Mouse (Mus musculus): Measurements from ENCODE around the gene Kcnq1. TPM values are rescaled to one million over a fixed set of nuclear protein-coding genes. Genes with fewer than 3 reads are reported as not detected.

Kcnq1 gene
- polyA plus RNA-seq, 1 experiment from 2014 or later: 1.8 TPM

DNA sequence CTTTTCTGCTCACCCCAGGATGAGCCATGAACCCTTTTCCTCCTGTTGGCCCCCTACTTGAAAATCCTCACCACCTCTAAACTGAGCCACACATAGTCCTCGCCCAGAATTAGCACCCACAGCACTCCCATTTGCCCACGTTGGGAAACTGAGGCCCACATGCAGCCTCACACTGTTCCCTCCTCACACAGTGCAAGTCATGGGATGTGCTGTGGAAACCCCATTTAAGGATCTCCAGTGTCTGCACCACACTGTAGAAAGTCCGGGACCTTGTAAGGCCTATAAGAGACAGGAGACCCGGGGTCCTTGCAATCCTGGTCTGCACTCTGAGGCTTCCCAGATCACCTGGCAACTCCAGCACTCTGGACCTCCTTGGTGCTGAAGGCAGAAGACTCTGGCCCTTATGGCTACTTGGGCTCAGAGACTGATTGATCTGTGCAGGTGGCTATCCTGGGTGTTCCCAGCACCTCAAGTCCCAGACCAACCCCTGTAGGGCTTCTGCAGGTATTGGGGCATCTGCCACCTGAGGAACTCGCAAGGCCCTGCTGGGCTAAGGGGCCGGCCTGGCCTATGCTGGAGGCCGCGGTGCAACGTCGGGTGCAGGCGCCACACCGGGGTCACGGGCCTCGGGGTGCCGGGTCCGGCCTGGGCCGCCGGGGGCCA is 331.2 kb downstream of the Kcnq1 start:
- H3K27ac ChIP-seq: peak overlapping the region; percentile 63
- peak; percentile 77 for ATAC-seq (replicated peaks)
- 15% methylated on average over 18 of the region's 18 CpGs for WGBS

DNA sequence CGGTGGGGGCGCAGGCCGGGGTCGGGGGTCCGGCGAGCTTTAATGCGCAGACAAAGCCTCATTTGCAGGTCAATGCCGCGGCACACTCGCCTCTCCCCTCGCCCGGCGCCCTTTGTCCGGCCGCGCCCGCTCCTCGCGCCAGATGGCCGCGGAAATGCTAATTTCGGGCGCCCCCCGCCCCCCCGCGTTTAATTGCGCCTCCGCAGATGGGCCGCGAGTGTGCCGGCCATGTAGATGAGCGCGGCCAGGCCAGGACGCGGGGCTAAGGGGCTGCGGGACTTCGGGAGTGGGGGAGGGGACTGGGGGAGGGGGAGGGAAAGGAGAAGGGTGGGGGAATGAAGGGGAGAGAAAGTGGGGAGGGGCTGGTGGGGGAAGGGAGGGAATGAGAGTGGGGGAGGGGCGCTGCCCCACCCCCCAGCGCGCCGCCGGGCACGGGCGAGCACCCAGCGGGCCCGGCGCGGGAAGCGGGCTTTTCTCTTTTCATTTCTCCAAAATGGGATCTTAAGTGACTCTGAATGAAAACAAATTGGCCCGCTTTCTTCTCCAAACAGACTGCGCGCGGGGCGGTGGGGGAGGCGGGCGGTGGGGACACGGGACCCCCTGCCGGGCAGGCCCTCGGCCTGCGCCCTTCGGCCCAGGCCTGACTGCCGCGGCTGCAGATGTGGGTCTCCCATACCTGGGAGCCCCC is 331.9 kb downstream of the Kcnq1 start:
- peaks cover 23% of the 10 kb centered on the region for H3K4me1 ChIP-seq
- no peaks in the 10 kb centered on the region for H3K9me3 ChIP-seq
- 1% methylated on average over 60 of the region's 63 CpGs for WGBS
- no peaks in the 10 kb centered on the region; the same call in 1 of the 2 replicates for H3K27me3 ChIP-seq (replicated peaks)
- peak overlapping the region; percentile 62 for H3K9ac ChIP-seq
- peak; percentile 68 for ATAC-seq (replicated peaks)
- peak overlapping the region; percentile 44 for H3K4me3 ChIP-seq
- peak overlapping the region; percentile 63 for H3K27ac ChIP-seq
- no peaks in the 10 kb centered on the region for H3K36me3 ChIP-seq (replicated peaks)
- peak overlapping the region; percentile 91 for H3K4me2 ChIP-seq

More for the DNA sequence above, 331.2 kb downstream of the Kcnq1 start:
- Histone ChIP-seq H3K4me2 (peak overlapping the region; percentile 91), H3K36me3 (replicated peaks) (no peaks in the 10 kb centered on the region), H3K4me3 (peak overlapping the region; percentile 44), H3K4me1 (peaks cover 23% of the 10 kb centered on the region), H3K27me3 (replicated peaks) (no peaks in the 10 kb centered on the region; the same call in 1 of the 2 replicates), H3K9me3 (no peaks in the 10 kb centered on the region), H3K9ac (peak overlapping the region; percentile 62)

DNA sequence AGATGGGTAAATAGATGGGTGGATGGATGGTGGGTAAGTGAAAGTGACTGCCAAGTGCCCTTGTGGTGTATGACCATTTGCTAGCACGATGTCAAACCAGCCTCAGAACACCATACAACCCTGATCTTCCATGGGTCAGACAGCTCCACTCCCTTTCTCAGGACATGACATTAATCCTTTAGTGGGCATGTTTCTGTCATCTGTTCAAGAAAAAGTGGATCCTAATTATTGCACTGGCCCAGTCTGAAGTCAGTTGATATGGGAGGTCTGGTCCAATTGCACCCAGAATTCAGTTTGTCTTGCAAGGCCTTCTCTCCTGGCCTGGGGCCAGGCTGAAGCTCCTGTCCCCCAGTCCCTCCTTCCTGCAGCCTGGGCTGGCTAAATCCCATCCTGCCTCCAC is 332.8 kb downstream of the Kcnq1 start:
- Histone ChIP-seq H3K4me3 (no peak overlapping the region), H3K27ac (no peak overlapping the region), H3K9me3 (no peaks in the 10 kb centered on the region), H3K27me3 (replicated peaks) (no peaks in the 10 kb centered on the region; the same call in 1 of the 2 replicates), H3K4me2 (peak overlapping the region; percentile 91), H3K4me1 (peaks cover 19% of the 10 kb centered on the region), H3K9ac (no peak overlapping the region), H3K36me3 (replicated peaks) (no peaks in the 10 kb centered on the region)
- no peak for ATAC-seq (replicated peaks)
- WGBS: 44% methylated on average over 1 of the region's 1 CpGs

DNA sequence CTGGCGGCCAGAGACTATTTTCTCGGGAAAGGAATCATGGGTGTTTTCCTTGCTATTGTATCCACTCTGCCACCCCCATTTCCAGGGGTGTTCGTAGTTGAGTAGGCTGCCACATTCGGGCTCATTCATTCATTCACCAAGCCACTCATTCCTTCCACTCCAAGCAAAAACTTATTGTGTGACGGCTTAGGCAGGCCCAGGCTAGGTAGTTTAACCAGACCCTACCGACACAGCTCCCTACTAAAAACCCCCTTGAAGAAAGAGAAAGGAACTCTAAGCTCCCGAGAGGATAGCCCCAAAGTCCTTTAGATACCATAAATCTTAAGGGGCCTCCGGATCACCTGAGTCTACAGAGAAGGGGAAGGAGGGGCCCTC is 338.4 kb downstream of the Kcnq1 start:
- H3K4me2 ChIP-seq: peak overlapping the region; percentile 69; the same call in 1 of the 2 replicates
- 23% methylated on average over 8 of the region's 8 CpGs for WGBS
- no peak for ATAC-seq (replicated peaks)

DNA sequence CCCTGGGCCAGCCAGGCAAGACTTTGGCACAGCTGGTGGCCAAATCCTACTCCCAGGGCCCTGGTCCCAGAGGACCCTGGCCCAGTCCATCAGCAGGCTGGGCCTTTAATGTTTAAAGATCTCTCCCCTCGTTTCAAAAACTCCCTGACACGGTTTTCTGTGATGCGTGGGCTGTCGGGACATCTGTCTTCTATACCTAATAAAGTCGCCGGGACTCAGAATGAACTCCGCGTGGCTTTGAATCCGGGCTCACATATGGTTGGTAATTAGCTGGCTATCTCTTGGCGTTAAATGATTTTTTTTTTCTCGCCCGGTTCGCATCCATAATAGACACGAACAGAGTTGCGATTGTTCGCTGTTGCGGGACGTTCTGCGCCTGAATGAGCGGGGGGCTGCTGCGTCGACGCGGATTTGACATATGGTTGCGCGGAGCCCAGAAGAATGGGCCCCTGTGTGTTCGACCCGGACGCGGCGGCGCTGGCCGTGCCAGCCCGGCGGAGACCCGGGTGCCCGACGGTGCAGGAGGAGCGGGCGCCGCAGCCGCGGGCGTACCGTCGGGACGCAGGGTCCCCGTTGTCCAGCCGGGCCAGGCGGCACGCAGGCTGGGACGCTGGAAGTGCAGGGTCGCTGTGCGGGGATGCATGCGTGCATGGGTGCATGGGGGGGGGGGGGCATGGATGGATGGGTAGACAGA is 338.9 kb downstream of the Kcnq1 start:
- H3K36me3 ChIP-seq (replicated peaks): no peaks in the 10 kb centered on the region
- peak overlapping the region; percentile 42 for H3K9ac ChIP-seq
- peak overlapping the region; percentile 67 for H3K27ac ChIP-seq
- H3K4me1 ChIP-seq: peaks cover 16% of the 10 kb centered on the region
- H3K4me3 ChIP-seq: peak overlapping the region; percentile 37
- peak; percentile 35; the same call in 1 of the 2 replicates for ATAC-seq (replicated peaks)
- H3K4me2 ChIP-seq: peak overlapping the region; percentile 69
- H3K9me3 ChIP-seq: no peaks in the 10 kb centered on the region
- H3K27me3 ChIP-seq (replicated peaks): peaks cover 17% of the 10 kb centered on the region; the same call in 1 of the 2 replicates
- 1% methylated on average over 55 of the region's 55 CpGs for WGBS

More for the DNA sequence above, 338.4 kb downstream of the Kcnq1 start:
- H3K9me3 ChIP-seq: no peaks in the 10 kb centered on the region
- H3K9ac ChIP-seq: no peak overlapping the region
- peaks cover 17% of the 10 kb centered on the region; the same call in 1 of the 2 replicates for H3K27me3 ChIP-seq (replicated peaks)
- H3K27ac ChIP-seq: peak overlapping the region; percentile 67; the same call in 1 of the 2 replicates
- no peaks in the 10 kb centered on the region for H3K36me3 ChIP-seq (replicated peaks)
- H3K4me3 ChIP-seq: no peak overlapping the region
- peaks cover 16% of the 10 kb centered on the region for H3K4me1 ChIP-seq

DNA sequence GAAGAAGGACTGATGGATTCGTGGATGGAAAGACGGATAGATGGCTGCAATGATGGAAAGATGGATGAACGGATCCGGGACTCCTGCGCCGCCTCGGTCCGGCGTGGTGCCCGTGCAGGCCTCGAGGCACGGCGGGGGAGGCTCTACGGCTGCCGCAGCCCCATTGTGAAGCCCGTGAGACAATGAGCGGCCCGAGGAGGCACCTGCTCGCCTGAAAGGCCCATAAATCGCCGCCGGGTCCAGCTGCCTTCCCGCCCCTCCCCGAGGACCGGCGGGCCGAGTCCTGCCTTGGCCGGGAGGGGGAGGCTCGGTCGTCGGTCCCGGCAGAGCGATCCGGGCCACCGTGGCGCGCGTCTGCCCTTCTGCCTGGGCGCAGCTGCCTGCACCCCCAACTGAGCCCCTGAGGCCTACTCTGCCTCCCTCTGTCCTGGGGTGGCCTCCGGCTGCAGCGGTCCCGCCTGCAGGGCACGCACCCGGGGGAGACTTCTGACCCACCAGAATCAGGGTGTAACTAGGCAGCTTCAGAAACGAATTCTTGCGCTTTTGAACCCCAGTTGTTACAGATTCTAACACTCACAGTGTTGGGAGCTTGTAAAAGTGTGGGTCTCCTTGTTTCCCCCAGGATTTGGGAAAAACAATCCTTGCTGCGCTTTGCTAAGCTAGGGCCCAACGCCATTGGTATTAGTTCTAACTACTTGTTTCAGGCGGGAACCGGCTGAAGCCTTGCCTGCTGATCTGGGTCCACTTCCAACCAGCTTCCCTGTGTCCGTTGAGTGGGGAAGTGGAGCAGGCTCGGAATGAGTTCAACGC is 339.7 kb downstream of the Kcnq1 start:
- Histone ChIP-seq H3K4me1 (peaks cover 16% of the 10 kb centered on the region), H3K4me3 (peak overlapping the region; percentile 37), H3K9me3 (no peaks in the 10 kb centered on the region), H3K27me3 (replicated peaks) (peaks cover 17% of the 10 kb centered on the region; the same call in 1 of the 2 replicates), H3K4me2 (peak overlapping the region; percentile 69), H3K9ac (peak overlapping the region; percentile 42), H3K27ac (peak overlapping the region; percentile 67), H3K36me3 (replicated peaks) (no peaks in the 10 kb centered on the region)
- 6% methylated on average over 52 of the region's 53 CpGs for WGBS
- ATAC-seq (replicated peaks): peak; percentile 66

DNA sequence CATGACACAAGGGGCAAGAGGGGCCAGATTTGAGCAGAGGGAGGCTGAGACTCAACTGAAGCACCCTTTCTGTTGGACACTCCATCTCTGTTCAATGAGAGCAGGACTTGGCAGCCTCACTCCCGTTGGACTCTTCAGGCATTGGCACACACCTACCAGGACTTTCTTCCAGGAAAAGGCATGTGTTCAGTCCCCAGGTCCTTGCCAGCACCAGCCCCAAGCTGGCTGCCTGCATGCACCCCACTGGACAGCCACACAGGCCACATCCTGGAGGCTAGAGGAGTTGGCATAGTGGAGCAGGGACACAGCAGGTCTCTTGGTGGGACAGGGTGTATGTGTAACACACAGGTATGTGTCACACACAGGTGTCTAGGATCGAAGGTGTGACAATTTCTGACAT is 341.0 kb downstream of the Kcnq1 start:
- ATAC-seq (replicated peaks): no peak
- WGBS: 70% methylated on average over 2 of the region's 2 CpGs
- no peak overlapping the region for H3K9ac ChIP-seq
- peaks cover 16% of the 10 kb centered on the region for H3K4me1 ChIP-seq
- no peaks in the 10 kb centered on the region for H3K9me3 ChIP-seq
- H3K4me2 ChIP-seq: no peak overlapping the region
- H3K27me3 ChIP-seq (replicated peaks): peaks cover 17% of the 10 kb centered on the region; the same call in 1 of the 2 replicates
- H3K36me3 ChIP-seq (replicated peaks): no peaks in the 10 kb centered on the region
- no peak overlapping the region for H3K27ac ChIP-seq
- H3K4me3 ChIP-seq: no peak overlapping the region

DNA sequence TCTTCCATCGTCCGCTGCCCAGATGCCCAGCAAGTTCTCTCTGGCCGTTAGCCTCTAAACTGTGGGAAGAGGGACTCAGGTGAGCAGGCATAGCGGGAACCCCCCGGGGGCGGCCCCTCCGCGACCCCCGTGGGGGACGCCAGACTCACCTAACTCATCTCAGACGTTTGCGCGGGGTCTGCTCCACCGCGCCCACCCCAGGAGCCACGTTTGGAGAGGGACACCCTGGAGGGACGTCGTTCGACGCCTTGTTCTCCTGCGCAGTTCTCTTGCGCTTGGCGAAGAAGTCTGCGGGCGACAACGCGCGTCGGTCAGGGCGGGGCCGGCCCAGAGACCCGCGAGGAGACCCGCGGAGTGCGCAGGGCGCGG is 352.8 kb downstream of the Kcnq1 start:
- Histone ChIP-seq H3K4me3 (peak overlapping the region; percentile 51), H3K27me3 (replicated peaks) (no peaks in the 10 kb centered on the region), H3K4me2 (peak overlapping the region; percentile 52), H3K9ac (peak overlapping the region; percentile 47), H3K27ac (peak overlapping the region; percentile 61), H3K36me3 (replicated peaks) (no peaks in the 10 kb centered on the region), H3K4me1 (no peaks in the 10 kb centered on the region; the same call in 1 of the 2 replicates), H3K9me3 (0 out of 2 replicates have a peak, but pooled peaks cover 2% of the 10 kb centered on the region)
- WGBS: 27% methylated on average over 38 of the region's 38 CpGs
- no peak for ATAC-seq (replicated peaks)

DNA sequence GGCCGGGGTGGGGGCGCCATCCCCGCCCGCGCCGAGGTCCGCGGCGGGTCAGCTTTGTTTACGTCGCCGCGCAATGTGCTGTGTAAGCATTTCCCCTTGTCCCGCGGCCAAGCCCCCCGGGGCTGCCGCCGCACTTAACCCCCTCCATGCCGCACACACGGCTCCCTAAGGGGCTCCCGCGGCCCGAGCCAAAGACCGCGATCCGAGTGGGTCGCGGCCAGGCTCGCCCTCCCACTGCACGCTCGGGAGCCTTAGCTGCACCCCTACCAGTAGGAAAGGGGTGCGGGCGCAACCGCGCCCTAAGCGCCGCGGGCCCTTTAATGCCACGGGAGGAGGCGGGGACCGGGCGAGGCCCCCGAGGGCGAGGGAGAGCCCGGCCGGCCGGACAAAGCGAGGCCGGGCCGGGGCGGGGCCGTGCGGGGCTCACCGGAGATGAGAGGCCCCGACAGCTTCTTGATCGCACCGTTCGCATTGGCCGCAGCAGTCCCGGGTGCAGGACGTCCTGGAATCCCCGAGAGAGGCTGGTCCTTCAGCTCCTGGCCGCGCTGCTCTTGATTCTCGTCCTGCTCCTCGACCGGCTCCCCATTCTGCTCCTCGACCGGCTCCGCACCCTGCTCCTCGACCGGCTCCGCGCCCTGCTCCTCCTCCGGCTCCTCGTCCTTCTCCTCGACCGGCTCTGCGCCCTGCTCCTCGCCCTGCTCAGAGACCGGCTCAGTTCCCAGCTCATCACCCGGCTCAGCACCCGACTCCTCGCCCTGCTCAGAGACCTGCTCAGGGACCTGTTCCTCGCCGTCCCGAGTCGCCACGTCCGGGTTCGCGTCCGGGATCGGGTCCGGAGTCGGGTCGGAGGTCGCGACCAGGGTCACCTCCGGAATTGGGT is 353.4 kb downstream of the Kcnq1 start:
- 0 out of 2 replicates have a peak, but pooled peaks cover 2% of the 10 kb centered on the region for H3K9me3 ChIP-seq
- H3K27ac ChIP-seq: peak overlapping the region; percentile 61
- H3K27me3 ChIP-seq (replicated peaks): no peaks in the 10 kb centered on the region
- peak overlapping the region; percentile 47 for H3K9ac ChIP-seq
- H3K36me3 ChIP-seq (replicated peaks): no peaks in the 10 kb centered on the region
- H3K4me1 ChIP-seq: peaks cover under 1% of the 10 kb centered on the region; the same call in 1 of the 2 replicates
- WGBS: 39% methylated on average over 100 of the region's 100 CpGs
- ATAC-seq (replicated peaks): no peak
- peak overlapping the region; percentile 51 for H3K4me3 ChIP-seq
- H3K4me2 ChIP-seq: peak overlapping the region; percentile 52

DNA sequence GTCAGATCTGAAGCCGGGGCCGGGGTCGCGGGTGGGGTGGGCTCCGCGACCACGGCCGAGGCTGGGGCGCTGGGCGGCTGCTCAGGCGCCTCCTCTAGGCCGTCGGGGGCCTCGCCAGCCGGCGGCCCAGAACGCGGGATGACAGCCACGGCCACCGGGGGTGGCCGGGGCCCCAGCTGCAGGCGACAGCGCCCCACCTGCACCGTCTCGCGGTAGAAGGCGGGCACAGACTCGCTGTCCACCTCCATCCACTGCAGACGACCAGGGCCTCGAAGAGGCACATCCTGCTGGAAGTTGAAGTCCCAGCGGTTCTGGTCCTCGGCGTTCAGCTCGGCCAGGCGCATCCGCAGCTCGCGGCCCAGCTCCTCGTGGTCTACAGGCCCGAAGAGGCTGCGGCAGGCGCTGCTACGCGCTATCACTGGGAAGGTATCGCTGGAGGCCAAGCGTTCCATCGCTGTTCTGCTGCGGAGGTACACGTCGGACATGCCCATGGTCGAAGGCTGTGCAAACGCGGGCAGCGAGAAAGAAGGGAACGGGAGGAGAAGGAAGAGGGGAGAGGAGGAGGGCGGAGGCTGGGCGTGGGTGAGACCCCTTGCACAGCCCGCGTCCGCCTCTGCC is 354.2 kb downstream of the Kcnq1 start:
- H3K4me1 ChIP-seq: peaks cover 8% of the 10 kb centered on the region; the same call in 1 of the 2 replicates
- H3K9me3 ChIP-seq: 0 out of 2 replicates have a peak, but pooled peaks cover 2% of the 10 kb centered on the region
- no peaks in the 10 kb centered on the region for H3K27me3 ChIP-seq (replicated peaks)
- 49% methylated on average over 60 of the region's 60 CpGs for WGBS
- peak overlapping the region; percentile 64 for H3K27ac ChIP-seq
- no peak; the same call in 1 of the 2 replicates for ATAC-seq (replicated peaks)
- peak overlapping the region; percentile 51 for H3K4me3 ChIP-seq
- H3K4me2 ChIP-seq: peak overlapping the region; percentile 52
- peak overlapping the region; percentile 47 for H3K9ac ChIP-seq
- H3K36me3 ChIP-seq (replicated peaks): no peaks in the 10 kb centered on the region
